Mouse (Mus musculus) lung, postnatal 0 days (tissue): ENCODE measurements around the gene Spag7. TPM values are rescaled to one million over a fixed set of nuclear protein-coding genes. Genes with fewer than 3 reads are reported as not detected.
A peak's percentile ranks its signal among the peaks of the same experiment; 100 is the strongest.

Experiments
- ATAC-seq: fragments of 200-750 bp; cut with Nextera tagmentation; 2 replicates; pipeline ENCODE4 v1.8.0; 2017; ENCODE audit warnings: moderate library complexity
- DNase-seq: peaks from one replicate; pipeline ENCODE4 v3.0.0-alpha.2; 2016; ENCODE audit warnings: low spot score
- H3K27ac ChIP-seq: fragments of 300-500 bp; sonication (generic); 2 replicates; pipeline ENCODE4 v1.5.1; 2014; ENCODE audit warnings: antibody characterized with exemption, mild to moderate bottlenecking, low read length, mixed read lengths
- H3K27me3 ChIP-seq: fragments of 300-500 bp; sonication (generic); replicated peaks from 2 replicates; pipeline ENCODE4 v1.6.1; 2014; ENCODE audit warnings: low read length, mixed read lengths; ENCODE audit not compliant: insufficient read depth
- H3K36me3 ChIP-seq: fragments of 300-500 bp; sonication (generic); 2 replicates; pipeline ENCODE4 v1.6.1; 2014; ENCODE audit warnings: low read length, mixed read lengths; ENCODE audit not compliant: insufficient read depth
- H3K4me1 ChIP-seq: fragments of 300-500 bp; sonication (generic); 2 replicates; pipeline ENCODE4 v1.6.1; 2014; ENCODE audit warnings: antibody characterized with exemption, low read depth, low read length, mixed read lengths; ENCODE audit not compliant: insufficient read depth
- H3K4me2 ChIP-seq: fragments of 300-500 bp; sonication (generic); replicated peaks from 2 replicates; pipeline ENCODE4 v1.6.1; 2014; ENCODE audit warnings: low read depth, mild to moderate bottlenecking, low read length, moderate library complexity, mixed read lengths
- H3K4me3 ChIP-seq: fragments of 300-500 bp; sonication (generic); 2 replicates; pipeline ENCODE4 v1.5.1; 2014; ENCODE audit warnings: low read depth, low read length
- H3K9ac ChIP-seq: fragments of 300-500 bp; sonication (generic); replicated peaks from 2 replicates; pipeline ENCODE4 v1.6.1; 2014; ENCODE audit warnings: low read depth, mild to moderate bottlenecking
- H3K9me3 ChIP-seq: fragments of 300-500 bp; sonication (generic); 2 replicates; pipeline ENCODE4 v1.6.1; 2016; ENCODE audit warnings: low read length, mixed read lengths
- CTCF ChIP-seq: IDR thresholded peaks from 2 replicates; pipeline ENCODE4 v1.5.1; 2016; ENCODE audit warnings: antibody characterized with exemption, mild to moderate bottlenecking
- EP300 ChIP-seq: IDR thresholded peaks from 2 replicates; pipeline ENCODE4 v1.6.1; 2016; ENCODE audit warnings: antibody characterized with exemption, mild to moderate bottlenecking, control low read depth
- WGBS: fragments of 180-500 bp; shearing (Covaris S2); extraction: QIAGEN DNeasy Blood & Tissue Kit; methylation state at CpG from one replicate; pipeline ENCODE4 v1.1.7; 2014; 5-methylcytosine and 5-hydroxymethylcytosine counted together
- polyA plus RNA-seq: library from polyadenylated mRNA; unstranded; fragments of >200 nt; fragmentation: Nextera tagmentation; extraction: Ambion mirVana; gene quantifications from 2 replicates; pipeline ENCODE4 v1.2.1, GENCODE M21; 2015

Gene Spag7
- polyA plus RNA-seq, 1 experiment from 2014 or later = 84.6 TPM

GRCm38 (mm10) chr11:70669582-70670345 lies 548 bp upstream of the Spag7 start:
- peak overlapping the region; percentile 94 for H3K27ac ChIP-seq
- H3K36me3 ChIP-seq = peaks cover 14% of the 10 kb centered on the region; the same call in 1 of the 2 replicates
- peak overlapping the region; percentile 65 for H3K4me3 ChIP-seq
- peak; percentile 3 for ATAC-seq
- H3K9ac ChIP-seq = peak overlapping the region; percentile 68
- under 1% methylated on average over 28 of the region's 31 CpGs for WGBS
- no peaks in the 10 kb centered on the region for H3K27me3 ChIP-seq
- DNase-seq = peak; percentile 86
- peak overlapping the region; percentile 97 for H3K4me2 ChIP-seq
- H3K4me1 ChIP-seq = no peaks in the 10 kb centered on the region; the same call in 1 of the 2 replicates
- H3K9me3 ChIP-seq = no peaks in the 10 kb centered on the region
- TF ChIP-seq CTCF = peak; percentile 61
- no peak for TF ChIP-seq EP300

DNA sequence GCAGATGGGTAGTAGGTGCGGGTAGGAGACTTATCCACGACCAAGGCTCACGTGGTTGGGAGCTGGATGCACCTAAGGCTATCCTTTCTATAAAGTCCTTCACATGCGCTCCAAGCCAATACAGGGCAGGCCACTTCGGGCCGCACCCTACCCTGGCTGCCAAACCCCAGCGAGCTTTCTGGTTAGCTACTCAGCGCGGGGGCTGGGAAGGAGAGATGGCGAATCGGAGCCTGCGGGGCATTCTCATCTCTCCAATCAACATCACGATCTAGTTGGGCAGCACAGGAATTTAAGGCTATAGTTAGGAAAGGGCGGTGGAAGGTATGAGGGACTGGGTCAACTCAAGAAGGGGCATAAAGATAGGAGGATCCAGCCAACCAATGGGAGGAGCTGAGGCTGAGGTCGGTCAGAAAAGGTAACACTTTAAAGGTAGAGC lies 863 bp downstream of the Spag7 start:
- Histone ChIP-seq H3K36me3 (peaks cover 13% of the 10 kb centered on the region; the same call in 1 of the 2 replicates), H3K9me3 (no peaks in the 10 kb centered on the region), H3K4me1 (no peaks in the 10 kb centered on the region; the same call in 1 of the 2 replicates), H3K27ac (peak overlapping the region; percentile 72), H3K27me3 (no peaks in the 10 kb centered on the region), H3K4me3 (peak overlapping the region; percentile 65), H3K9ac (0 out of 2 replicates have a peak overlapping the region, but pooled peaks have one; percentile 13), H3K4me2 (peak overlapping the region; percentile 97)
- ATAC-seq (peak; percentile 58; the same call in 1 of the 2 replicates), DNase-seq (no peak)
- TF ChIP-seq EP300 = peak; percentile 38; the same call in 1 of the 2 replicates
- no peak for TF ChIP-seq CTCF
- whole genome bisulfite sequencing = 0% methylated on average over 15 of the region's 15 CpGs

- WGBS = 45% methylated on average over 14 of the region's 14 CpGs
- Histone ChIP-seq H3K9ac (no peak overlapping the region), H3K9me3 (no peaks in the 10 kb centered on the region), H3K27ac (peak overlapping the region; percentile 72), H3K4me3 (peak overlapping the region; percentile 65; the same call in 1 of the 2 replicates), H3K36me3 (peaks cover 13% of the 10 kb centered on the region; the same call in 1 of the 2 replicates), H3K4me1 (no peaks in the 10 kb centered on the region; the same call in 1 of the 2 replicates), H3K4me2 (peak overlapping the region; percentile 97), H3K27me3 (no peaks in the 10 kb centered on the region)
- TF ChIP-seq EP300 = no peak
- no peak for TF ChIP-seq CTCF
- ATAC-seq = no peak
- peak; percentile 70 for DNase-seq
Measured at GRCm38 (mm10) chr11:70667271-70668150, 1.7 kb downstream of the Spag7 start.

DNA sequence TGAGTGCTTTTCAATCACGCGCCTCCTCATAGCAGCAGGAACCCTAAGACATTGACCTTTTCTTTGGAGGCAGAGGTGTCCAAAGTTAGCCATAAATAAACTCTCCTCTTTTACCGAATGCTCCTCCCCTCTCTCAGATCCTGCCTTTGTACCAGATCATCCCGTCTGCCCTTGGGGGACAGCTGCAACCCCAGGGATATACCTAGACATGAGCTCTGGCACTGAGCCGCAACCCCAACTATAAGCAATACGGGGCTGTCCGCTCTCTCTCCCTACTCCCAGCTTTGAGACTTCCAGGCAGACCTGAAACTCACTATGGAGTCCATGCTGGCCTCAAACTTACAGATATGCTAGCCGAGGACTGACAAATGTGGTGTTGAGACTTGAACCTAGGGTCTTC lies 2.5 kb downstream of the Spag7 start:
- 95% methylated on average over 8 of the region's 8 CpGs for WGBS
- no peaks in the 10 kb centered on the region for H3K27me3 ChIP-seq
- H3K27ac ChIP-seq = 0 out of 2 replicates have a peak overlapping the region, but pooled peaks have one; percentile 55
- no peaks in the 10 kb centered on the region; the same call in 1 of the 2 replicates for H3K4me1 ChIP-seq
- H3K36me3 ChIP-seq = peaks cover 13% of the 10 kb centered on the region; the same call in 1 of the 2 replicates
- DNase-seq = no peak
- H3K4me2 ChIP-seq = no peak overlapping the region
- TF ChIP-seq EP300 = no peak
- TF ChIP-seq CTCF = no peak
- H3K9ac ChIP-seq = no peak overlapping the region
- H3K9me3 ChIP-seq = no peaks in the 10 kb centered on the region
- H3K4me3 ChIP-seq = no peak overlapping the region
- ATAC-seq = no peak

- no peaks in the 10 kb centered on the region; the same call in 1 of the 2 replicates for H3K4me1 ChIP-seq
- peaks cover 13% of the 10 kb centered on the region; the same call in 1 of the 2 replicates for H3K36me3 ChIP-seq
- 93% methylated on average over 9 of the region's 9 CpGs for WGBS
- no peak for DNase-seq
- no peak overlapping the region for H3K27ac ChIP-seq
- no peak for ATAC-seq
- H3K4me3 ChIP-seq = no peak overlapping the region
- no peaks in the 10 kb centered on the region for H3K9me3 ChIP-seq
- no peaks in the 10 kb centered on the region for H3K27me3 ChIP-seq
- H3K4me2 ChIP-seq = no peak overlapping the region
- TF ChIP-seq CTCF = peak; percentile 24
- no peak for TF ChIP-seq EP300
- no peak overlapping the region for H3K9ac ChIP-seq
Measured at GRCm38 (mm10) chr11:70664741-70665140, 4.5 kb downstream of the Spag7 start.
